Mouse (Mus musculus) lung, postnatal 0 days (tissue): Measurements from ENCODE around the gene Mdga1. TPM values are rescaled to one million over a fixed set of nuclear protein-coding genes. Genes with fewer than 3 reads are reported as not detected.
A peak's percentile ranks its signal among the peaks of the same experiment; 100 is the strongest.

ENCODE experiments used
- ATAC-seq: fragments of 200-750 bp; cut with Nextera tagmentation; 2 replicates; pipeline ENCODE4 v1.8.0; 2017; ENCODE audit warnings: moderate library complexity
- DNase-seq: peaks from one replicate; pipeline ENCODE4 v3.0.0-alpha.2; 2016; ENCODE audit warnings: low spot score
- H3K27ac ChIP-seq: fragments of 300-500 bp; sonication (generic); 2 replicates; pipeline ENCODE4 v1.5.1; 2014; ENCODE audit warnings: antibody characterized with exemption, mild to moderate bottlenecking, low read length, mixed read lengths
- H3K27me3 ChIP-seq: fragments of 300-500 bp; sonication (generic); replicated peaks from 2 replicates; pipeline ENCODE4 v1.6.1; 2014; ENCODE audit warnings: low read length, mixed read lengths; ENCODE audit not compliant: insufficient read depth
- H3K36me3 ChIP-seq: fragments of 300-500 bp; sonication (generic); 2 replicates; pipeline ENCODE4 v1.6.1; 2014; ENCODE audit warnings: low read length, mixed read lengths; ENCODE audit not compliant: insufficient read depth
- H3K4me1 ChIP-seq: fragments of 300-500 bp; sonication (generic); 2 replicates; pipeline ENCODE4 v1.6.1; 2014; ENCODE audit warnings: antibody characterized with exemption, low read depth, low read length, mixed read lengths; ENCODE audit not compliant: insufficient read depth
- H3K4me2 ChIP-seq: fragments of 300-500 bp; sonication (generic); replicated peaks from 2 replicates; pipeline ENCODE4 v1.6.1; 2014; ENCODE audit warnings: low read depth, mild to moderate bottlenecking, low read length, moderate library complexity, mixed read lengths
- H3K4me3 ChIP-seq: fragments of 300-500 bp; sonication (generic); 2 replicates; pipeline ENCODE4 v1.5.1; 2014; ENCODE audit warnings: low read depth, low read length
- H3K9ac ChIP-seq: fragments of 300-500 bp; sonication (generic); replicated peaks from 2 replicates; pipeline ENCODE4 v1.6.1; 2014; ENCODE audit warnings: low read depth, mild to moderate bottlenecking
- H3K9me3 ChIP-seq: fragments of 300-500 bp; sonication (generic); 2 replicates; pipeline ENCODE4 v1.6.1; 2016; ENCODE audit warnings: low read length, mixed read lengths
- CTCF ChIP-seq: IDR thresholded peaks from 2 replicates; pipeline ENCODE4 v1.5.1; 2016; ENCODE audit warnings: antibody characterized with exemption, mild to moderate bottlenecking
- EP300 ChIP-seq: IDR thresholded peaks from 2 replicates; pipeline ENCODE4 v1.6.1; 2016; ENCODE audit warnings: antibody characterized with exemption, mild to moderate bottlenecking, control low read depth
- WGBS: fragments of 180-500 bp; shearing (Covaris S2); extraction: QIAGEN DNeasy Blood & Tissue Kit; methylation state at CpG from one replicate; pipeline ENCODE4 v1.1.7; 2014; 5-methylcytosine and 5-hydroxymethylcytosine counted together
- polyA plus RNA-seq: library from polyadenylated mRNA; unstranded; fragments of >200 nt; fragmentation: Nextera tagmentation; extraction: Ambion mirVana; gene quantifications from 2 replicates; pipeline ENCODE4 v1.2.1, GENCODE M21; 2015

Mdga1 gene
- polyA plus RNA-seq, 1 experiment from 2014 or later, result 3.2 TPM

- H3K9me3 ChIP-seq, result no peaks in the 10 kb centered on the region
- DNase-seq (peak; percentile 88), ATAC-seq (peak; percentile 72)
- H3K4me1 ChIP-seq, result peaks cover 4% of the 10 kb centered on the region; the same call in 1 of the 2 replicates
- 8% methylated on average over 43 of the region's 46 CpGs for WGBS
- H3K36me3 ChIP-seq, result no peaks in the 10 kb centered on the region
- H3K4me3 ChIP-seq, result peak overlapping the region; percentile 38
- H3K27me3 ChIP-seq, result no peaks in the 10 kb centered on the region
- 0 out of 2 replicates have a peak overlapping the region, but pooled peaks have one; percentile 9 for H3K9ac ChIP-seq
- H3K27ac ChIP-seq, result no peak overlapping the region
- H3K4me2 ChIP-seq, result peak overlapping the region; percentile 79
- TF ChIP-seq EP300 (no peak), CTCF (0 out of 2 replicates have a peak, but pooled peaks have one; percentile 8)
Measured at GRCm38 (mm10) chr17:29841781-29842690, 127.9 kb downstream of the Mdga1 start.

GRCm38 (mm10) chr17:29838029-29838428 is 131.9 kb downstream of the Mdga1 start:
- H3K27me3 ChIP-seq, result no peaks in the 10 kb centered on the region
- peaks cover 4% of the 10 kb centered on the region; the same call in 1 of the 2 replicates for H3K4me1 ChIP-seq
- TF ChIP-seq CTCF (no peak), EP300 (no peak)
- DNase-seq (no peak), ATAC-seq (0 out of 2 replicates have a peak, but pooled peaks have one; percentile 4)
- 32% methylated on average over 3 of the region's 3 CpGs for WGBS
- H3K9ac ChIP-seq, result no peak overlapping the region
- H3K9me3 ChIP-seq, result no peaks in the 10 kb centered on the region
- no peaks in the 10 kb centered on the region for H3K36me3 ChIP-seq
- no peak overlapping the region for H3K4me3 ChIP-seq
- no peak overlapping the region for H3K4me2 ChIP-seq
- H3K27ac ChIP-seq, result no peak overlapping the region

- ATAC-seq (no peak), DNase-seq (no peak)
- Histone ChIP-seq H3K4me2 (no peak overlapping the region), H3K9ac (no peak overlapping the region), H3K36me3 (no peaks in the 10 kb centered on the region), H3K4me1 (peaks cover 4% of the 10 kb centered on the region; the same call in 1 of the 2 replicates), H3K27ac (no peak overlapping the region), H3K4me3 (no peak overlapping the region), H3K27me3 (no peaks in the 10 kb centered on the region), H3K9me3 (no peaks in the 10 kb centered on the region)
- 51% methylated on average over 8 of the region's 8 CpGs for WGBS
- no peak for TF ChIP-seq CTCF
- no peak for TF ChIP-seq EP300
Measured at GRCm38 (mm10) chr17:29837441-29837840, 132.4 kb downstream of the Mdga1 start.

GRCm38 (mm10) chr17:29834768-29835167 is 135.1 kb downstream of the Mdga1 start:
- DNase-seq (no peak), ATAC-seq (no peak)
- TF ChIP-seq EP300 (no peak), CTCF (no peak)
- no peak overlapping the region for H3K4me3 ChIP-seq
- H3K4me1 ChIP-seq, result no peaks in the 10 kb centered on the region
- H3K27me3 ChIP-seq, result no peaks in the 10 kb centered on the region
- H3K4me2 ChIP-seq, result no peak overlapping the region
- H3K27ac ChIP-seq, result no peak overlapping the region
- WGBS, result 74% methylated on average over 7 of the region's 7 CpGs
- no peak overlapping the region for H3K9ac ChIP-seq
- H3K36me3 ChIP-seq, result no peaks in the 10 kb centered on the region
- H3K9me3 ChIP-seq, result no peaks in the 10 kb centered on the region

- Histone ChIP-seq H3K27ac (no peak overlapping the region), H3K4me2 (no peak overlapping the region), H3K9ac (no peak overlapping the region), H3K9me3 (no peaks in the 10 kb centered on the region), H3K27me3 (no peaks in the 10 kb centered on the region), H3K36me3 (no peaks in the 10 kb centered on the region), H3K4me3 (no peak overlapping the region), H3K4me1 (no peaks in the 10 kb centered on the region)
- no peak for DNase-seq
- TF ChIP-seq CTCF (no peak), EP300 (no peak)
- 75% methylated on average over 9 of the region's 9 CpGs for WGBS
- ATAC-seq, result no peak
Measured at GRCm38 (mm10) chr17:29834333-29834732, 135.6 kb downstream of the Mdga1 start.

GRCm38 (mm10) chr17:29831696-29832095 is 138.2 kb downstream of the Mdga1 start:
- TF ChIP-seq EP300 (no peak), CTCF (no peak)
- 86% methylated on average over 11 of the region's 11 CpGs for WGBS
- Histone ChIP-seq H3K4me1 (no peaks in the 10 kb centered on the region), H3K4me2 (no peak overlapping the region), H3K36me3 (no peaks in the 10 kb centered on the region), H3K27me3 (no peaks in the 10 kb centered on the region), H3K9ac (no peak overlapping the region), H3K9me3 (no peaks in the 10 kb centered on the region), H3K4me3 (no peak overlapping the region), H3K27ac (no peak overlapping the region)
- no peak for ATAC-seq
- DNase-seq, result no peak
